Mouse (Mus musculus) embryonic facial prominence, embryonic 10.5 days (tissue): ENCODE results near the gene Olfr1434. TPM values are rescaled to one million over a fixed set of nuclear protein-coding genes. Genes with fewer than 3 reads are reported as not detected.
"Not testable (repeated sequence)": the region's sequence is repeated elsewhere in the genome, so short reads cannot be mapped to it uniquely, and the experiment has no call there.

Source experiments
- DNase-seq: peaks from one replicate; pipeline ENCODE4 v3.0.0-alpha.2; 2017; ENCODE audit warnings: low spot score
- H3K27ac ChIP-seq: fragments of 300-500 bp; sonication (generic); replicated peaks from 2 replicates; pipeline ENCODE4 v1.5.1; 2016; ENCODE audit warnings: mild to moderate bottlenecking
- H3K27me3 ChIP-seq: fragments of 300-500 bp; sonication (generic); replicated peaks from 2 replicates; pipeline ENCODE4 v1.6.1; 2016; ENCODE audit warnings: low read depth, mild to moderate bottlenecking; ENCODE audit not compliant: poor library complexity, severe bottlenecking
- H3K36me3 ChIP-seq: fragments of 300-500 bp; sonication (generic); replicated peaks from 2 replicates; pipeline ENCODE4 v1.6.1; 2016; ENCODE audit warnings: mild to moderate bottlenecking, moderate library complexity
- H3K4me1 ChIP-seq: fragments of 300-500 bp; sonication (generic); 2 replicates; pipeline ENCODE4 v1.6.1; 2016
- H3K4me3 ChIP-seq: fragments of 300-500 bp; sonication (generic); 2 replicates; pipeline ENCODE4 v1.5.1; 2016; ENCODE audit warnings: mild to moderate bottlenecking, moderate library complexity
- H3K9me3 ChIP-seq: fragments of 300-500 bp; sonication (generic); 2 replicates; pipeline ENCODE4 v1.6.1; 2016; ENCODE audit warnings: mild to moderate bottlenecking
- WGBS: fragments of 180-500 bp; shearing (Covaris S2); methylation state at CpG from one replicate; pipeline ENCODE4 v1.1.7; 2016; 5-methylcytosine and 5-hydroxymethylcytosine counted together
- polyA plus RNA-seq: library from polyadenylated mRNA; unstranded; fragments of >200 nt; fragmentation: Nextera tagmentation; extraction: Ambion mirVana; gene quantifications from 2 replicates; pipeline ENCODE4 v1.2.1, GENCODE M21; 2016

Gene Olfr1434
- not detected in 2 replicates for polyA plus RNA-seq

GRCm38 (mm10) chr19:12279554-12279953 is at the start of gene Olfr1434:
Gene Olfr1434, plus strand, starts transcription at chr19:12279854.
- H3K4me3 ChIP-seq: no peak within 1 kb of the TSS
- 76% methylated on average over 2 of the region's 2 CpGs for WGBS
- no peak within 1 kb of the TSS for H3K27ac ChIP-seq
- DNase-seq: no peak
- H3K4me1 ChIP-seq: no peaks in the 10 kb centered on the region
- H3K36me3 ChIP-seq: no peaks in the 10 kb centered on the region
- no peaks in the 10 kb centered on the region for H3K9me3 ChIP-seq
- H3K27me3 ChIP-seq: no peaks in the 10 kb centered on the region

GRCm38 (mm10) chr19:12232496-12232895 is 47.2 kb upstream of the Olfr1434 start, which contains the start of gene Olfr1432:
Gene Olfr1432, minus strand, starts transcription at chr19:12232596.
- not testable (repeated sequence) for H3K9me3 ChIP-seq, H3K36me3 ChIP-seq, H3K27me3 ChIP-seq, H3K4me3 ChIP-seq, H3K4me1 ChIP-seq, H3K27ac ChIP-seq, DNase-seq

GRCm38 (mm10) chr19:12241559-12241958 is 38.1 kb upstream of the Olfr1434 start, which contains the start of gene Olfr262:
Gene Olfr262, minus strand, starts transcription at chr19:12241659.
- H3K27me3 ChIP-seq: no peaks in the 10 kb centered on the region
- no peak for DNase-seq
- H3K27ac ChIP-seq: no peak within 1 kb of the TSS
- no peaks in the 10 kb centered on the region for H3K4me1 ChIP-seq
- H3K9me3 ChIP-seq: no peaks in the 10 kb centered on the region
- H3K4me3 ChIP-seq: no peak within 1 kb of the TSS
- WGBS: 81% methylated on average over 1 of the region's 1 CpGs
- no peaks in the 10 kb centered on the region for H3K36me3 ChIP-seq

DNA sequence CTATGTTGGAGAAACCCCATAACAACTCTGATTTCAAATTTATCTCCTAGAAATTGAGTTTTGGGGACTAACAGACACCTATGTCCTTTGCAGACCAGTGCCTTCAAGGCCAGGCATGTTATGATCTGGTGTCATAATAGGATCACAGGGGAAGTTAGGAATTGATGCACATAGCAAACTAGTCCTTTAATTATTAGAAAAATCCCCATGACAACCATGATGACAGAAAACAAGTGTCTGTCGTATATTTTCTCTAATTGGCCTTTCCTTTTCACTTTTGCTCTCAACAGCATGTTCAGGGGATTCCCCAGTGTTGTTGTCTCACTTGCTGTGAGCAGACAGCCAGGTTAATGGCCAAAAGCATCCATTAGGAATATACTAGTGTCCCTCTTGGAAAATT is 18.9 kb upstream of the Olfr1434 start, which contains the start of gene Olfr235:
Gene Olfr235 (plus strand): TSS at position 301 of the 400 bp plus-strand sequence.
- Histone ChIP-seq H3K36me3 (no peaks in the 10 kb centered on the region), H3K27ac (no peak within 1 kb of the TSS), H3K4me3 (no peak within 1 kb of the TSS), H3K9me3 (no peaks in the 10 kb centered on the region), H3K27me3 (no peaks in the 10 kb centered on the region), H3K4me1 (no peaks in the 10 kb centered on the region)
- no peak for DNase-seq
- 58% methylated on average over 1 of the region's 1 CpGs for WGBS

GRCm38 (mm10) chr19:12292979-12293378 is 13.3 kb downstream of the Olfr1434 start:
- H3K27me3 ChIP-seq: no peaks in the 10 kb centered on the region
- H3K36me3 ChIP-seq: no peaks in the 10 kb centered on the region
- no peak overlapping the region for H3K27ac ChIP-seq
- no peak for DNase-seq
- H3K4me1 ChIP-seq: no peaks in the 10 kb centered on the region
- no peak overlapping the region for H3K4me3 ChIP-seq
- no peaks in the 10 kb centered on the region for H3K9me3 ChIP-seq

DNA sequence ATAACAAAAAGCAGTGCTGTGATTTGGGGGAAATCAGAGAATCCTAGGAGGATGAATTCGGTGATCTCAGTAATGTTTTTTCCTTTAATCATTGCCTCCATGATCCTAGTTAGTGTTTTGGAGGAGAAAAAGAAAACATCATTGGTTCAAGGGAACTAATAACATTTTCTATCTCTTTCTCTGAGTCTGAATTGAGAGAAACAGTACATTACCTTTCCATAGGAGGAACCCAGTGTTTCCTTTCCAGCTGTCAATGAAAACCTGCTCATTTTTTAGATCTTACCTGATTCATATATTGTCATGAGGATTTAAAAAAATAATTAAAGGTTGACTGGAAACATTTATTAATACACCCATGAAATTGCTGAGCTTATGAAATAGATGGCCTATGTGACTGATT is 19.4 kb downstream of the Olfr1434 start, which contains the start of gene Olfr1436:
Gene Olfr1436 (minus strand): TSS at position 101 of the 400 bp plus-strand sequence.
- H3K4me3 ChIP-seq, H3K27ac ChIP-seq, H3K36me3 ChIP-seq, DNase-seq, H3K4me1 ChIP-seq, H3K27me3 ChIP-seq, H3K9me3 ChIP-seq: not testable (repeated sequence)
- WGBS: 84% methylated on average over 1 of the region's 1 CpGs

DNA sequence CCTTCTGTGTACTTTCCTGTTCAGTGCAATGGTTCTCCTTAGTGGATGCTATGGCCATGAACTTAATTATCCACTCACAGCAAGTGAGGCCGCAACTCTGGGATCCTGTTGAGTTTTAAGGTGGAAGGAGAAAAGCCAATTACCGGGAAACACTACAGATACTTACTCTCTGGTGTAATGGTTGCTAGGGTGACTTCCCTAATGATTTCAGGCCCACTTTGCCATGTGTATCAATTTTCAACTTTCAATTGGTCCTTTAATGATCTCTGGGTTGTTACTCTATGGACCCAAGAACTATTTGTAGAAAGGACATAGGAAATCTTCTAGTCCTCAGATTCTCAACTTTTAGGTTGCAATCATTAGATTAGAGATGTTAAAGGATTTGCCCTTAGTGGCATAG is 45.3 kb downstream of the Olfr1434 start, which contains the start of gene Olfr1437:
Gene Olfr1437 (minus strand): TSS at position 101 of the 400 bp plus-strand sequence.
- H3K27ac ChIP-seq: no peak within 1 kb of the TSS
- DNase-seq: no peak
- H3K36me3 ChIP-seq: no peaks in the 10 kb centered on the region
- H3K4me3 ChIP-seq: no peak within 1 kb of the TSS
- H3K27me3 ChIP-seq: no peaks in the 10 kb centered on the region
- WGBS: 82% methylated on average over 2 of the region's 2 CpGs
- H3K9me3 ChIP-seq: no peaks in the 10 kb centered on the region
- H3K4me1 ChIP-seq: no peaks in the 10 kb centered on the region

Other genes with a start within 250 kb of the Olfr1434 start
- 0.04 and 0.09 TPM in 2 replicates for gene Olfr1423, start 238.5 kb upstream of the Olfr1434 start, polyA plus RNA-seq
- gene Olfr1424, start 217.2 kb upstream of the Olfr1434 start, polyA plus RNA-seq: not detected in 2 replicates
- not detected in 2 replicates for gene Olfr1425, start 202.1 kb upstream of the Olfr1434 start, polyA plus RNA-seq
- gene Olfr1426, start 187.8 kb upstream of the Olfr1434 start, polyA plus RNA-seq: not detected in 2 replicates
- not detected in 2 replicates for gene Olfr1427, start 176.5 kb upstream of the Olfr1434 start, polyA plus RNA-seq
- not detected in 2 replicates for gene Olfr1428, start 164.0 kb upstream of the Olfr1434 start, polyA plus RNA-seq
- gene Olfr76, start 156.7 kb upstream of the Olfr1434 start, polyA plus RNA-seq: not detected in 2 replicates
- gene Olfr1555-ps1, start 109.7 kb upstream of the Olfr1434 start, polyA plus RNA-seq: not detected in 2 replicates
- not detected in 2 replicates for gene Olfr1431, start 79.2 kb upstream of the Olfr1434 start, polyA plus RNA-seq
- gene Olfr1432, start 47.3 kb upstream of the Olfr1434 start, polyA plus RNA-seq: not detected in 2 replicates
- not detected in 2 replicates for gene Olfr262, start 38.2 kb upstream of the Olfr1434 start, polyA plus RNA-seq
- not detected in 2 replicates for gene Olfr235, start 18.8 kb upstream of the Olfr1434 start, polyA plus RNA-seq
- not detected in 2 replicates for gene Olfr1436, start 19.3 kb downstream of the Olfr1434 start, polyA plus RNA-seq
- not detected in 2 replicates for gene Olfr1437, start 45.2 kb downstream of the Olfr1434 start, polyA plus RNA-seq
- gene Olfr1438-ps1, start 56.1 kb downstream of the Olfr1434 start, polyA plus RNA-seq: not detected in 2 replicates
- not detected in 2 replicates for gene Olfr1440, start 107.4 kb downstream of the Olfr1434 start, polyA plus RNA-seq
- not detected in 2 replicates for gene Olfr1441, start 137.6 kb downstream of the Olfr1434 start, polyA plus RNA-seq
- gene Pfpl, start 148.1 kb downstream of the Olfr1434 start, polyA plus RNA-seq: not detected in 2 replicates
- gene Mpeg1, start 180.9 kb downstream of the Olfr1434 start, polyA plus RNA-seq: 0.08 and 0.17 TPM in 2 replicates
- 12.1 and 19.8 TPM in 2 replicates for gene Dtx4, start 221.6 kb downstream of the Olfr1434 start, polyA plus RNA-seq